Mouse (Mus musculus) adrenal gland, postnatal 4 days (tissue): Measurements from ENCODE around the gene Treml1. TPM values are rescaled to one million over a fixed set of nuclear protein-coding genes. Genes with fewer than 3 reads are reported as not detected.

Experiments used
- DNase-seq, 2 experiments: peaks; one replicate each; pipeline ENCODE4 v3.0.0; 2021 to 2022; ENCODE audit warnings: low spot score in 2 of 2, mixed read lengths in 2 of 2
- total RNA-seq, 2 experiments: library from RNA; stranded (reverse); gene quantifications; 2 replicates each; pipeline ENCODE4 v1.2.3; 2021

Treml1 gene
- total RNA-seq, 2 experiments from 2014 or later: 0.62 to 1.7 TPM

- peak; percentile 50 to 58 for DNase-seq
These were observed 49.0 kb downstream of the Treml1 start for GRCm38 (mm10) chr17:48408526-48409291.

- peak; percentile 98 to 100 for DNase-seq
These were observed 49.9 kb downstream of the Treml1 start, which contains the start of the genes Nfya and Oard1 for GRCm38 (mm10) chr17:48409380-48410298. Gene Nfya, minus strand, starts transcription at chr17:48409906. Gene Oard1, plus strand, starts transcription at chr17:48410014.

- no peak for DNase-seq
These were observed 50.6 kb downstream of the Treml1 start for GRCm38 (mm10) chr17:48410299-48410785.

- no peak for DNase-seq
These were observed 51.5 kb downstream of the Treml1 start for GRCm38 (mm10) chr17:48411241-48411640.

- DNase-seq: no peak
These were observed 56.3 kb downstream of the Treml1 start for GRCm38 (mm10) chr17:48416011-48416410.

Other genes with a start within 250 kb of the Treml1 start
- under 1 TPM in 1 of 2 experiments, not detected in 1; 0.28 TPM for gene 9830107B12Rik, start 213.6 kb upstream of the Treml1 start, total RNA-seq
- under 1 TPM; 0.31 to 0.48 TPM for gene A530064D06Rik, start 192.6 kb upstream of the Treml1 start, total RNA-seq
- gene Trem1, start 127.1 kb upstream of the Treml1 start, total RNA-seq: under 1 TPM; 0.08 to 0.25 TPM
- gene Trem3, start 112.1 kb upstream of the Treml1 start, total RNA-seq: 1 to 10 TPM in 1 of 2 experiments, under 1 TPM in 1; 0.92 to 1.5 TPM
- gene Treml4, start 95.6 kb upstream of the Treml1 start, total RNA-seq: 1 to 10 TPM; 1.6 to 2.1 TPM
- gene Treml2, start 60.4 kb upstream of the Treml1 start, total RNA-seq: 1 to 10 TPM in 1 of 2 experiments, under 1 TPM in 1; 0.87 to 1.2 TPM
- 1 to 10 TPM in 1 of 2 experiments, under 1 TPM in 1; 0.50 to 1.0 TPM for gene B430306N03Rik, start 43.8 kb upstream of the Treml1 start, total RNA-seq
- 1 to 10 TPM; 2.1 to 3.1 TPM for gene Trem2, start 13.5 kb upstream of the Treml1 start, total RNA-seq
- gene Nfya, start 50.0 kb downstream of the Treml1 start, total RNA-seq: 10 to 100 TPM; 28.3 to 35.4 TPM
- 10 to 100 TPM; 25.6 to 26.9 TPM for gene Oard1, start 50.1 kb downstream of the Treml1 start, total RNA-seq
- 10 to 100 TPM in 1 of 2 experiments, 1 to 10 TPM in 1; 7.6 to 24.5 TPM for gene Apobec2, start 73.0 kb downstream of the Treml1 start, total RNA-seq
- gene Tspo2, start 91.6 kb downstream of the Treml1 start, total RNA-seq: 1 to 10 TPM; 2.8 to 5.5 TPM
- gene Unc5cl, start 95.0 kb downstream of the Treml1 start, total RNA-seq: 1 to 10 TPM in 1 of 2 experiments, not detected in 1; 1.3 TPM